Comparison of ENCODE assay signal across 16 mouse cellular contexts in genomic region chr1:134721486-134721885, GRCm38 (mm10).
"Had no signal": no experiment of that assay in that cellular context is flagged by ENCODE, and none has a peak within 500 bp of the region (broad histone marks: within the 10 kb centered on the region; RNA-seq: fewer than 3 reads in every experiment).

No protein-coding gene starts in this region.

- H3K4me1 ChIP-seq: stomach, embryonic 15.5 days had no signal

- H3K4me3 ChIP-seq: neural tube, embryonic 13.5 days; neural tube, embryonic 15.5 days; stomach, embryonic 15.5 days had no signal

- H3K27ac ChIP-seq: neural tube, embryonic 13.5 days; neural tube, embryonic 15.5 days; stomach, embryonic 15.5 days; stomach, postnatal 0 days had no signal

- DNase-seq: retina, postnatal 1 day; right cerebral cortex, adult 18-20 months; right cerebral cortex, postnatal 14 days; right cerebral cortex, postnatal 25 days; right cerebral cortex, postnatal 4 days; spleen, adult 18-20 months; thymus, adult 18-20 months; thymus, adult 2 months; thymus, postnatal 14 days; thymus, postnatal 25 days; thymus, postnatal 36 days; thymus, postnatal 4 days had no signal

- H3K27me3 ChIP-seq: neural tube, embryonic 13.5 days; neural tube, embryonic 15.5 days; stomach, embryonic 15.5 days had no signal
